Mouse (Mus musculus): ENCODE measurements around the gene Rfx5.
"Not testable (repeated sequence)": the region's sequence is repeated elsewhere in the genome, so short reads cannot be mapped to it uniquely, and the experiment has no call there.

Rfx5 gene

GRCm38 (mm10) chr3:94953764-94954616 is at the start of gene Rfx5:
Gene Rfx5, plus strand, starts transcription at chr3:94954075.
- peak; percentile 97 for DNase-seq

DNA sequence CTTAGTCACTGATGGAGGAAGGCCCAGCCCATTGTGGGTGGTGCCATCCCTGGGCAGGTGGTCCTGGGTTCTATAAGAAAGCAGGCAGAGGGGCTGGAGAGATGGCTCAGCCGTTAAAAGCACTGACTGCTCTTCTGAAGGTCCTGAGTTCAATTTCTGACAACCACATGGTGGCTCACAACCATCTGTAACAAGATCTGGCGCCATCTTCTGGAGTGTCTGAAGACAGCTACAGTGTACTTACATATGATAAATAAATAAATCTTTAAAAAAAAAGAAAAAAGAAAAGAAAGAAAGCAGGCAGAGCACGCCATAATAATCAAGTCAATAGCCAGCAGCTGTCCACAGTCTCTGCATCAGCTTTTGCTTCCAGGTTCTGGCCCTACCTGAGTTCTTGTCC is 49.1 kb upstream of the Rfx5 start:
- DNase-seq: not testable (repeated sequence)

DNA sequence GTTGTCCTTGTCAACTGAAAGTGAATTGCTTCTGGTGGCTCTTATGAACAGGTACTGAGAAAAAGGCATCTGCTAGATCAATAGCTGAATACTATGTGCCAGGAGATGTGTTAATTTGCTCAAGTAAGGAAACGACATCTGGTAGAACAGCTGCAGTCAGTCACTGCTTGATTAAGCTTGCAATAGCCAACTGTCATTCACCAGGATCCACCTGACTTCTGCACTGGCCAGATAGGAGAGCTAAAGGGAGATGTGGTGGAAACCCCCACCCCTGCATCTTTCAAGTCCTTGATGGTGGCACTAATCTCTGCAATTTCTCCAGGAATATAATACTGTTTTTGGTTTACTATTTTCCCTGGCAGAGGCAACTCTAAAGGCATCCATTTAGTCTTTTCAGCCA is 47.4 kb upstream of the Rfx5 start:
- DNase-seq: no peak

- no peak for DNase-seq
Measured at GRCm38 (mm10) chr3:94911050-94911693, 42.7 kb upstream of the Rfx5 start.

DNA sequence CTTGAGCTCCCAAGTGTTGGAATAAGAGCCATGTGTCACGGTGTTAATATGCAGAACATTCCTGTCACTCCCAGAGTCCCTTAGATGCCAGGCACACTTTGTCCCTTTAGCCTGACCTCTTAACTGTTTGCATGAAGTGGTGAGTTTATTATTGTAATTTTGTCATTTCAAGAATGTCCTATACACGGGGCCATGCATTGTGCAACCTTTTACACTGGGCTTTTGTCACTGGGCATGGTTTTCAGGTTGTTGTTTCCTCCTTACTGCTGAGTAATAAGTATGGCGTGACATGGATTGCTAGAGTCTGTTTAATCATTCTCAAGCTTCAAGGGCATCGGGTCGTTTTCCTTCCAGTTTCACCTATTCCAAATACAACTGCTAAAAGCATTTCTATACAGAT is 40.1 kb upstream of the Rfx5 start:
- no peak for DNase-seq

- no peak for DNase-seq
Measured at GRCm38 (mm10) chr3:94915903-94916741, 37.8 kb upstream of the Rfx5 start.

DNA sequence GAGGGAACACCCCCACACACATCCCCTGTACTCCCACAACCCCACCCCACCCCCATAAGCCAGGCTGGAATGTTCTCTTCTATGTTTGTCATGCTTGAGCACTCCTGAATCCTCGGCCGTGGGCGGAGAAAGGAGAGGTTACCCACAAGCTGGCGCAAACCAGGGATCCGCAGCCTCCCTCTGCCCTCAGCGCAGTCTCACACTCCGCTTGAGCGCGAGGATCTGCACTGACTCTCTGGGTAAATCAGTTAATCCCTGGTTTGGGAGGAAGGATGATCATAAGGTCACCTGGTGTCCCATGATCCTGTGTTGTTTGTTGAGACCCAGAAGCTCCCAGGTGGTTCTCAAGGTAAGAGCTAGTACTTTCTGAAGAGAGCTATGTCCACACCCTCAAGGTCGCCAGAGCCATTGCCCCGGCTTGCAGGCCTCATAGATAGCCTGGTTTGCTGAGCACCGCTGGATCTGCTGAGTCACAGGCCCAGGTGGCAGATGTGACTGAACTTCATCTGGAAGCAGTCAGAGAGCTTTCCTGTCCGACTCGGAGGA is 36.0 kb upstream of the Rfx5 start:
- DNase-seq: peak; percentile 22

DNA sequence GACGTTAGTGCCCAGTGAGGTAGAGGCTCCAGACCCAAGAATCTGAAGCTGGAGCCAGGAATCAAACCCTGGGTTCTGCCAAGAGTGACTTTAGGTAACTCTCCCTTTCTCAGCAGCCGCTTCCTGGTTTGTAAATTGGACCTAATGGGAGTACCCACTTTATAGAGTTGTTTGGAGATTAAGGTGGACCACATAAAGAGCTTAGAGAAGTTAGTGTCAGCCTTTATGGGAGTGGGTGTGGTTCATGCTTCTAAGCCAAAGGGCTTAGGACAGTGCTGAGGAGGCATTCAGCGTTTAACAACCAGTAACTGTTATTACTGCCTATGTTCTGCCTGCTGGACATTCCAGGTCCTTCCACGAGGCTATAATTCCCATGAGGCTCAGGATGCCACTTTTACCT is 35.0 kb upstream of the Rfx5 start:
- DNase-seq: no peak

GRCm38 (mm10) chr3:94921104-94921503 is 32.8 kb upstream of the Rfx5 start:
- no peak for DNase-seq

- no peak for DNase-seq
Measured at GRCm38 (mm10) chr3:94922333-94922732, 31.5 kb upstream of the Rfx5 start.

DNA sequence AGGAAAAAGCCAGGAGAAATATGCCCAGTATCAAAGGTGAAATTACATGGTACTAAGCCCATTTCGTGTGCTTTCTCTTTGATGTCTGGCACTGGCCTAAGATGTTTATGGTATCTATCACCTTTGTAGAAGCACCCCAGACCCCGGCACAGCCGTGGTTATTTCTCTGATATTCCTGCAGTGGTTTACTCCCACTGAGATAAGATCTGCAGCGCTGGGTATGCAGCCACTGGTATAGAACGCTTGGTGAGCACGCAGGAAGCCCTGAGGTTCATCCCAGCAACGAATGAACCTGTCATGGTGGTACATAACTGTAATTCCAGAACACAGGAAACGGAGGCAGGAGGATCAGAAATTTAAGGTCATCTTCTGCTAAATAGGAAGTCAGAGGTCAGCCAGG is 29.2 kb upstream of the Rfx5 start:
- DNase-seq: no peak

- DNase-seq: not testable (repeated sequence)
Measured at GRCm38 (mm10) chr3:94926301-94926736, 27.6 kb upstream of the Rfx5 start.

DNA sequence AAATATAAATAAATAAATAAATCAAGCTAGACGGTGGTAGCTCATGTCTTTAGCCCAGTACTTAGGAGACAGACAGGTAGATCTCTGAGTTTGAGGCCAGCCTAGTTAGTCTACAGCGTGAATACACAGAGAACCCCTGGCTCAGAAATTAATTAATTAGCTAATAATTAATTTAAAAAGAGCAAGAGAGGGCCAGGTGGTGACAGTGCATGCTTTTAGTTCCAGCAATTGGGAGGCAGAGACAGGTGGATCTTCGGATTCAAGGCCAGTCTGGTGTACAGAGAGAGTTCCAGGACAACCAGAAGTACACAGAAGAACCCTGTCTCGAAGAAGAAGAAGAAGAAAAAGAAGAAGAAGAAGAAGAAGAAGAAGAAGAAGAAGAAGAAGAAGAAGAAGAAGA is 24.9 kb upstream of the Rfx5 start:
- DNase-seq: not testable (repeated sequence)

GRCm38 (mm10) chr3:94930386-94931266 is 23.2 kb upstream of the Rfx5 start:
- not testable (repeated sequence) for DNase-seq

GRCm38 (mm10) chr3:94931427-94932082 is 22.3 kb upstream of the Rfx5 start:
- DNase-seq: not testable (repeated sequence)

GRCm38 (mm10) chr3:94932279-94932678 is 21.6 kb upstream of the Rfx5 start:
- DNase-seq: not testable (repeated sequence)

DNA sequence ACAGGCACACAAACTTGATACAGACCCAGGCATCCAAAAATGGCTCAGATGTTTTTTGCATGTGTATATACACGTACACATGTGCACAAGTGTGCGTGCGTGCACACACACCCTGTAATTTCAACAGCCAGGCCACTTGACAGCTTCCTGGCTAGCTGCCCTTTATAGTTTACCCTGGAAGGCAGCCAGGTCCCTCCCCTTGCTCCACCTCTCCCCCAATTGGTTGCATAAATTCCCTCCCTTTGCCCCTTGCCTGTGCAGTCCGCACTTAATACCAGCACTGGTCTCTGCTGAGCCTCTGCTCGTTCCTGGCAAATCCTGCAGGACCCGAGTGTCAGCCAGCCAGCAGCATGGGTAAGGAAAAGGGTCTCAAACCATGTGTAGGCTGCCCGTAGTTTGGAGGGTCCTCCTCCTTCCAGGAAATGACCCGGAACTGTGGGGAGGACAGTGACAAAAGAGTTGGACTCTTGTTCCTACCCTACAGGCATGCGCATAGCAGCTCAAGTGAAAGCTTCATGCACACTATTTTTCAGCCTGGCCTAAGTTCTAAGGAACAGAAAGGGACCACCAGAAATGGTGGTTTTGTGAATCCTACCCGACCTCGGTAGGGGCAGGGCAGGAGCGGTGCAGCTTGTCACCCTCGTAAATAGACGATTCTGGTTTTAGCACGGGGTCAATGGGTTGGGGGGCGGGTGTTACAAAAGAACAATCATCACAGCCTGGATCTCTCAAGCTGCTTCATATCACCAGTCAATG is 20.9 kb upstream of the Rfx5 start, which contains the start of gene Selenbp1:
Gene Selenbp1, plus strand, starts transcription at position 248 of the 756 bp plus-strand sequence.
- peak; percentile 62 for DNase-seq

GRCm38 (mm10) chr3:94933604-94934003 is 20.3 kb upstream of the Rfx5 start:
- not testable (repeated sequence) for DNase-seq

GRCm38 (mm10) chr3:94934564-94934963 is 19.3 kb upstream of the Rfx5 start:
- not testable (repeated sequence) for DNase-seq

DNA sequence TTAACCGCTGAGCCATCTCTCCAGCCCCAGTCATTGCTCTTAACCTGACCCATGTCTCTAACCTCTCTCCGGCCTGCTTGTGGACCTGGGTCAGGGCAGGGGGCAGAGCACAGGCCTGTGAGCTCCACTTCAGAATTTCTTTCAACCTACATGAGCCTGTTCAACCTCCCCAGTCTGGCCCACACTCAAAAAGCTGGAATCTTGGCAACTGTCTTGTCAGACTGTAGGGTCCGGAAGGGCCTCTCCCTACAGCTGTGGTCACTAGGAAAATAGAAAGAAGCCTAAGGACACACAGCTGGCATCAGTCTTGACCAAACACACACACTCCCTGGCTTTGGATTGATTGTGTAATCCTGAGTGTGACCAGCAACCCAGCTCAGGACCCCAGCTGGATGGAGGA is 18.5 kb upstream of the Rfx5 start:
- DNase-seq: not testable (repeated sequence)
